17 mouse cellular contexts compared by ENCODE assay signal in the genomic region with DNA sequence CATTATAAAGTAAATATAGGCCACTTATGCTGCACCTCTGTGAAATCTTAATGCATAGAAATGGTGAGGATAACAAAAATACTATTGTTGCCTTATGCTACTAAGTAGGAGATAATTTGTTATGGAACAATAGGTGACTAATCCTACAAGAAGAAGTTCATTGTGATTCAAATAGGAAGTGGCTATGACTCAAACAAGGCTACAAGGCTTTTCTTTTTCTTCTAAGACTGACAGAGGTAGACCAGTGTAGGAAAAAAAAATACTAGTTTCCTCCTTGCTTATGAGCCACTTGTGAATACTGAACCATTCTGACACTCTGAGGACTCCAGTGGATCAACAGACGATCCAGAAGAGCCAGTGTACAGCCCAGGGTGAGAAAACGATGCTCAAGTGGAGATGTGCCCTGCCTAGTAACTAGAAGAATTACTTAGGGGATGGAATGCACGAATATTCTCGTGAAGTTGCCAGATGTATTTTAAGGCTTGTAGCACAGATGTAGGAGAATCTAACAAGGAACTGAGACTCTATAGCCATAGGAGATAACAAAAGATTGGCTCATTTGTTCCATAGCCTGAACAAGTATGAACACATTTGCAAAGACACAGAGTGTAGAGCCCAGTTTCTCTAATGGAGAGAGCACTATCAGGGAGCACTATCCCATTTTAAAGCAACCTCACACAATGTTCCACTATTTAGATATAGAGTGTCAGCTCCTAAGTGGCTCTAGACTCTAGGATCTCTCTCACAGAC.
"Had no signal": no experiment of that assay in that cellular context is flagged by ENCODE, and none has a peak within 500 bp of the region (broad histone marks: within the 10 kb centered on the region; RNA-seq: fewer than 3 reads in every experiment).

No protein-coding gene starts in this region.

- H3K4me1 ChIP-seq: midbrain, embryonic 12.5 days; neural tube, embryonic 13.5 days; neural tube, embryonic 15.5 days had no signal

- H3K27ac ChIP-seq: midbrain, embryonic 12.5 days; neural tube, embryonic 13.5 days; neural tube, embryonic 15.5 days had no signal

- ATAC-seq: midbrain, embryonic 16.5 days had no signal

- H3K9me3 ChIP-seq: midbrain, embryonic 12.5 days; neural tube, embryonic 13.5 days; neural tube, embryonic 15.5 days had no signal

- H3K9ac ChIP-seq: lung, embryonic 14.5 days; midbrain, embryonic 12.5 days; neural tube, embryonic 13.5 days; neural tube, embryonic 15.5 days had no signal

- DNase-seq: lung, adult 18-20 months; lung, embryonic 14.5 days; lung, postnatal 10 days; lung, postnatal 4 days; midbrain, embryonic 14.5 days; retina, postnatal 1 day; right cerebral cortex, postnatal 25 days; right cerebral cortex, postnatal 4 days; spleen, adult 18-20 months; thymus, adult 18-20 months; thymus, postnatal 14 days; thymus, postnatal 36 days had no signal

- H3K4me3 ChIP-seq: midbrain, embryonic 12.5 days; myocyte; neural tube, embryonic 13.5 days; neural tube, embryonic 15.5 days had no signal

- H3K36me3 ChIP-seq: midbrain, embryonic 12.5 days; neural tube, embryonic 13.5 days; neural tube, embryonic 15.5 days had no signal

- H3K4me2 ChIP-seq: lung, embryonic 14.5 days; midbrain, embryonic 12.5 days; neural tube, embryonic 13.5 days; neural tube, embryonic 15.5 days had no signal

- H3K27me3 ChIP-seq: neural tube, embryonic 13.5 days; neural tube, embryonic 15.5 days had no signal
